Mouse (Mus musculus) lung, adult 2 months (tissue): ENCODE data around the gene Dcun1d4.

Experiments
- CTCF ChIP-seq: fragments of 200-500 bp; IDR thresholded peaks from 2 replicates; pipeline ENCODE4 v1.5.1; 2011; ENCODE audit warnings: mild to moderate bottlenecking, low read length, control low read depth; ENCODE audit not compliant: insufficient read depth
- POLR2A ChIP-seq: fragments of 200-500 bp; IDR thresholded peaks from 2 replicates; pipeline ENCODE4 v1.6.1; 2011; ENCODE audit warnings: low read depth, mild to moderate bottlenecking, control low read depth, low read length, borderline replicate concordance; ENCODE audit errors: extremely low read depth

GRCm38 (mm10) chr5:73497401-73497800 is 16.6 kb downstream of the Dcun1d4 start:
- TF ChIP-seq CTCF (no peak), POLR2A (no peak)
